Mouse (Mus musculus): ENCODE results near the gene Dhrs1. TPM values are rescaled to one million over a fixed set of nuclear protein-coding genes. Genes with fewer than 3 reads are reported as not detected.

The Dhrs1 gene
- polyA plus RNA-seq, 1 experiment: 93.5 TPM

- Histone ChIP-seq H3K27me3 (ENCODE audit: control insufficient read depth, insufficient read depth, low read length) (no peaks in the 10 kb centered on the region), H3K4me1 (replicated peaks; ENCODE audit: control insufficient read depth, insufficient read depth, low read length) (no peaks in the 10 kb centered on the region), H3K27ac (ENCODE audit: control insufficient read depth, insufficient read depth, low read length) (no peak overlapping the region), H3K4me3 (ENCODE audit: control insufficient read depth, insufficient read depth, low read length) (no peak overlapping the region), H3K36me3 (ENCODE audit: control insufficient read depth, insufficient read depth, low read length) (no peaks in the 10 kb centered on the region)
- WGBS: 97% methylated on average over 15 of the region's 15 CpGs
- DNase-seq: no peak
- TF ChIP-seq CTCF (IDR thresholded peaks at IDR 0.05; ENCODE audit: borderline replicate concordance, control insufficient read depth, extremely low read depth, insufficient read depth, low read length, poor library complexity): no peak
- TF ChIP-seq POLR2A (IDR thresholded peaks at IDR 0.05; ENCODE audit: control insufficient read depth, extremely low read depth, insufficient read depth, low read length, poor library complexity): no peak
These were observed 33.2 kb upstream of the Dhrs1 start for GRCm38 (mm10) chr14:55778686-55779085.

- no peaks in the 10 kb centered on the region for H3K27me3 ChIP-seq (ENCODE audit: control insufficient read depth, insufficient read depth, low read length)
- no peaks in the 10 kb centered on the region for H3K4me1 ChIP-seq (replicated peaks; ENCODE audit: control insufficient read depth, insufficient read depth, low read length)
- H3K4me3 ChIP-seq (ENCODE audit: control insufficient read depth, insufficient read depth, low read length): no peak overlapping the region
- no peaks in the 10 kb centered on the region for H3K36me3 ChIP-seq (ENCODE audit: control insufficient read depth, insufficient read depth, low read length)
- no peak for DNase-seq
- 85% methylated on average over 11 of the region's 11 CpGs for WGBS
- no peak for TF ChIP-seq CTCF (IDR thresholded peaks at IDR 0.05; ENCODE audit: borderline replicate concordance, control insufficient read depth, extremely low read depth, insufficient read depth, low read length, poor library complexity)
- TF ChIP-seq POLR2A (IDR thresholded peaks at IDR 0.05; ENCODE audit: control insufficient read depth, extremely low read depth, insufficient read depth, low read length, poor library complexity): no peak
- no peak overlapping the region for H3K27ac ChIP-seq (ENCODE audit: control insufficient read depth, insufficient read depth, low read length)
These were observed 32.3 kb upstream of the Dhrs1 start for GRCm38 (mm10) chr14:55777806-55778205.

- Histone ChIP-seq H3K27ac (ENCODE audit: control insufficient read depth, insufficient read depth, low read length) (no peak overlapping the region), H3K36me3 (ENCODE audit: control insufficient read depth, insufficient read depth, low read length) (no peaks in the 10 kb centered on the region), H3K4me3 (ENCODE audit: control insufficient read depth, insufficient read depth, low read length) (no peak overlapping the region), H3K4me1 (replicated peaks; ENCODE audit: control insufficient read depth, insufficient read depth, low read length) (no peaks in the 10 kb centered on the region), H3K27me3 (ENCODE audit: control insufficient read depth, insufficient read depth, low read length) (no peaks in the 10 kb centered on the region)
- DNase-seq: no peak
- no peak for TF ChIP-seq POLR2A (IDR thresholded peaks at IDR 0.05; ENCODE audit: control insufficient read depth, extremely low read depth, insufficient read depth, low read length, poor library complexity)
- TF ChIP-seq CTCF (IDR thresholded peaks at IDR 0.05; ENCODE audit: borderline replicate concordance, control insufficient read depth, extremely low read depth, insufficient read depth, low read length, poor library complexity): no peak
- WGBS: 48% methylated on average over 3 of the region's 3 CpGs
These were observed 31.7 kb upstream of the Dhrs1 start for GRCm38 (mm10) chr14:55777176-55777575.

- no peaks in the 10 kb centered on the region for H3K27me3 ChIP-seq (ENCODE audit: control insufficient read depth, insufficient read depth, low read length)
- no peaks in the 10 kb centered on the region for H3K4me1 ChIP-seq (replicated peaks; ENCODE audit: control insufficient read depth, insufficient read depth, low read length)
- H3K27ac ChIP-seq (ENCODE audit: control insufficient read depth, insufficient read depth, low read length): no peak overlapping the region
- 81% methylated on average over 7 of the region's 7 CpGs for WGBS
- H3K4me3 ChIP-seq (ENCODE audit: control insufficient read depth, insufficient read depth, low read length): no peak overlapping the region
- no peak for DNase-seq
- TF ChIP-seq POLR2A (IDR thresholded peaks at IDR 0.05; ENCODE audit: control insufficient read depth, extremely low read depth, insufficient read depth, low read length, poor library complexity) (no peak), CTCF (IDR thresholded peaks at IDR 0.05; ENCODE audit: borderline replicate concordance, control insufficient read depth, extremely low read depth, insufficient read depth, low read length, poor library complexity) (no peak)
- H3K36me3 ChIP-seq (ENCODE audit: control insufficient read depth, insufficient read depth, low read length): no peaks in the 10 kb centered on the region
These were observed 31.2 kb upstream of the Dhrs1 start for GRCm38 (mm10) chr14:55776711-55777110.

- Histone ChIP-seq H3K27ac (ENCODE audit: control insufficient read depth, insufficient read depth, low read length) (no peak overlapping the region), H3K36me3 (ENCODE audit: control insufficient read depth, insufficient read depth, low read length) (no peaks in the 10 kb centered on the region), H3K27me3 (ENCODE audit: control insufficient read depth, insufficient read depth, low read length) (peaks cover 2% of the 10 kb centered on the region; the same call in 1 of the 2 replicates), H3K4me1 (replicated peaks; ENCODE audit: control insufficient read depth, insufficient read depth, low read length) (0 out of 2 replicates have a peak, but pooled peaks cover 4% of the 10 kb centered on the region), H3K4me3 (ENCODE audit: control insufficient read depth, insufficient read depth, low read length) (no peak overlapping the region)
- WGBS: 52% methylated on average over 16 of the region's 16 CpGs
- no peak for TF ChIP-seq CTCF (IDR thresholded peaks at IDR 0.05; ENCODE audit: borderline replicate concordance, control insufficient read depth, extremely low read depth, insufficient read depth, low read length, poor library complexity)
- TF ChIP-seq POLR2A (IDR thresholded peaks at IDR 0.05; ENCODE audit: control insufficient read depth, extremely low read depth, insufficient read depth, low read length, poor library complexity): no peak
- no peak for DNase-seq
These were observed 23.7 kb upstream of the Dhrs1 start for GRCm38 (mm10) chr14:55769087-55769703.

GRCm38 (mm10) chr14:55768555-55768954 lies 23.1 kb upstream of the Dhrs1 start:
- Histone ChIP-seq H3K27me3 (ENCODE audit: control insufficient read depth, insufficient read depth, low read length) (peaks cover 4% of the 10 kb centered on the region; the same call in 1 of the 2 replicates), H3K36me3 (ENCODE audit: control insufficient read depth, insufficient read depth, low read length) (no peaks in the 10 kb centered on the region), H3K4me3 (ENCODE audit: control insufficient read depth, insufficient read depth, low read length) (no peak overlapping the region), H3K27ac (ENCODE audit: control insufficient read depth, insufficient read depth, low read length) (no peak overlapping the region), H3K4me1 (replicated peaks; ENCODE audit: control insufficient read depth, insufficient read depth, low read length) (0 out of 2 replicates have a peak, but pooled peaks cover 4% of the 10 kb centered on the region)
- 90% methylated on average over 6 of the region's 6 CpGs for WGBS
- DNase-seq: no peak
- no peak for TF ChIP-seq POLR2A (IDR thresholded peaks at IDR 0.05; ENCODE audit: control insufficient read depth, extremely low read depth, insufficient read depth, low read length, poor library complexity)
- no peak for TF ChIP-seq CTCF (IDR thresholded peaks at IDR 0.05; ENCODE audit: borderline replicate concordance, control insufficient read depth, extremely low read depth, insufficient read depth, low read length, poor library complexity)
